In genomic region chr7:84120142-84120760, GRCm38 (mm10) we compare ENCODE assay signal across 16 mouse cellular contexts. TPM values are rescaled to one million over a fixed set of nuclear protein-coding genes. Genes with fewer than 3 reads are reported as not detected.
A peak's percentile ranks its signal among the peaks of the same experiment; 100 is the strongest.
DNase-seq lines count a peak whose midpoint lies in the region; ATAC-seq and TF ChIP-seq lines count a peak whose summit lies in the region.
"Had no signal": no experiment of that assay in that cellular context is flagged by ENCODE, and none has a peak within 500 bp of the region (broad histone marks: within the 10 kb centered on the region; RNA-seq: fewer than 3 reads in every experiment).

No protein-coding gene starts in this region.

- TF ChIP-seq POLR2A in liver, adult 2 months (IDR thresholded peaks at IDR 0.05; ENCODE audit: extremely low read depth, insufficient read depth, low read length), result no peak

- H3K79me2 ChIP-seq in liver, adult 2 months (ENCODE audit: control insufficient read depth, insufficient read depth, low read length), result peaks cover 41% of the 10 kb centered on the region; the same call in 1 of the 2 replicates

- whole genome bisulfite sequencing in heart, embryonic 11.5 days (ENCODE audit: insufficient replicate concordance), result 70% methylated on average over 5 of the region's 5 CpGs
- 39% methylated on average over 5 of the region's 5 CpGs for WGBS in liver, adult 2 months
- 58% methylated on average over 5 of the region's 5 CpGs for WGBS in liver, embryonic 11.5 days
- WGBS in embryonic facial prominence, embryonic 12.5 days, result 60% methylated on average over 5 of the region's 5 CpGs

- no peak for DNase-seq in heart, adult 9 months (ENCODE audit: low spot score in 2 of 2)
- peak; percentile 75 for DNase-seq in liver, adult 2 months (ENCODE audit: extremely low read depth, low read depth, low spot score)
- DNase-seq in liver, embryonic 11.5 days (ENCODE audit: low spot score), result no peak
- peak; percentile 60 for DNase-seq in thymus, postnatal 14 days
- DNase-seq: cerebellum, adult 11 months; right cerebral cortex, postnatal 25 days had no signal

- TF ChIP-seq CTCF in liver, adult 2 months (IDR thresholded peaks at IDR 0.05; ENCODE audit: low read depth, low read length), result no peak

- no peak overlapping the region for H3K9ac ChIP-seq in heart, embryonic 11.5 days (ENCODE audit: low read depth, low read length)
- H3K9ac ChIP-seq in liver, adult 2 months (ENCODE audit: low read depth, low read length), result peak overlapping the region; percentile 3; the same call in 1 of the 2 replicates
- no peak overlapping the region for H3K9ac ChIP-seq in liver, embryonic 11.5 days (ENCODE audit: low read depth, low read length)
- H3K9ac ChIP-seq in embryonic facial prominence, embryonic 12.5 days, result no peak overlapping the region
- H3K9ac ChIP-seq: liver, embryonic 14.5 days; stomach, embryonic 15.5 days had no signal

- H3K36me3 ChIP-seq in heart, embryonic 11.5 days (ENCODE audit: control insufficient read depth, insufficient read depth, low read length), result no peaks in the 10 kb centered on the region
- no peaks in the 10 kb centered on the region for H3K36me3 ChIP-seq in liver, adult 2 months (ENCODE audit: control insufficient read depth, insufficient read depth, low read length)
- no peaks in the 10 kb centered on the region for H3K36me3 ChIP-seq in liver, embryonic 11.5 days (ENCODE audit: control insufficient read depth, insufficient read depth, low read length)
- H3K36me3 ChIP-seq in embryonic facial prominence, embryonic 12.5 days, result no peaks in the 10 kb centered on the region
- H3K36me3 ChIP-seq: stomach, embryonic 15.5 days had no signal

- no peak for ATAC-seq in heart, embryonic 11.5 days (replicated peaks; ENCODE audit: insufficient number of reproducible peaks, low FRiP score, low TSS enrichment)
- ATAC-seq in liver, embryonic 11.5 days (replicated peaks; ENCODE audit: low FRiP score), result no peak
- no peak for ATAC-seq in embryonic facial prominence, embryonic 12.5 days (ENCODE audit: insufficient number of reproducible peaks, insufficient read depth, low FRiP score, low TSS enrichment)
- no peak for ATAC-seq in erythroid progenitor cell, adult 5-6 weeks (replicated peaks; ENCODE audit: low FRiP score, poor library complexity, severe bottlenecking)
- ATAC-seq in monocyte, adult 5-6 weeks (replicated peaks; ENCODE audit: insufficient number of reproducible peaks, low FRiP score, low TSS enrichment, poor library complexity, severe bottlenecking), result no peak
- ATAC-seq: hindbrain, postnatal 0 days had no signal

- H3K4me3 ChIP-seq in heart, embryonic 11.5 days (ENCODE audit: low read depth, low read length), result no peak overlapping the region
- H3K4me3 ChIP-seq in liver, adult 2 months (ENCODE audit: insufficient read depth, low read depth, low read length), result no peak overlapping the region
- H3K4me3 ChIP-seq in liver, embryonic 11.5 days (ENCODE audit: low read depth, low read length), result no peak overlapping the region
- H3K4me3 ChIP-seq in embryonic facial prominence, embryonic 12.5 days, result no peak overlapping the region
- H3K4me3 ChIP-seq: megakaryocyte, embryonic 14.5 days; stomach, embryonic 15.5 days had no signal

- H3K4me2 ChIP-seq in heart, embryonic 11.5 days, result no peak overlapping the region
- no peak overlapping the region for H3K4me2 ChIP-seq in liver, embryonic 11.5 days
- no peak overlapping the region for H3K4me2 ChIP-seq in embryonic facial prominence, embryonic 12.5 days (replicated peaks)
- H3K4me2 ChIP-seq: stomach, embryonic 15.5 days had no signal

- 0 out of 2 replicates have a peak overlapping the region, but pooled peaks have one; percentile 10 for H3K27ac ChIP-seq in heart, embryonic 11.5 days (ENCODE audit: low read depth, low read length)
- H3K27ac ChIP-seq in liver, adult 2 months (replicated peaks; ENCODE audit: insufficient read depth, low read depth, low read length), result peak overlapping the region; percentile 64
- H3K27ac ChIP-seq in liver, embryonic 11.5 days (ENCODE audit: low read depth, low read length), result no peak overlapping the region
- 0 out of 2 replicates have a peak overlapping the region, but pooled peaks have one; percentile 41 for H3K27ac ChIP-seq in embryonic facial prominence, embryonic 12.5 days
- H3K27ac ChIP-seq: hindbrain, postnatal 0 days; liver, embryonic 14.5 days; stomach, embryonic 15.5 days had no signal

- H3K9me3 ChIP-seq in heart, embryonic 11.5 days (replicated peaks; ENCODE audit: control insufficient read depth, low read length), result no peaks in the 10 kb centered on the region
- H3K9me3 ChIP-seq in liver, embryonic 11.5 days (ENCODE audit: control insufficient read depth, low read length), result no peaks in the 10 kb centered on the region
- H3K9me3 ChIP-seq in embryonic facial prominence, embryonic 12.5 days, result no peaks in the 10 kb centered on the region
- H3K9me3 ChIP-seq: megakaryocyte, embryonic 14.5 days; stomach, embryonic 15.5 days had no signal

- no peaks in the 10 kb centered on the region for H3K27me3 ChIP-seq in heart, embryonic 11.5 days (ENCODE audit: control insufficient read depth, insufficient read depth, low read length)
- H3K27me3 ChIP-seq in liver, adult 2 months (ENCODE audit: control insufficient read depth, insufficient read depth, low read length), result no peaks in the 10 kb centered on the region
- no peaks in the 10 kb centered on the region for H3K27me3 ChIP-seq in liver, embryonic 11.5 days (replicated peaks; ENCODE audit: control insufficient read depth, insufficient read depth, low read length)
- H3K27me3 ChIP-seq in embryonic facial prominence, embryonic 12.5 days, result no peaks in the 10 kb centered on the region
- H3K27me3 ChIP-seq: megakaryocyte, embryonic 14.5 days; stomach, embryonic 15.5 days had no signal

- H3K4me1 ChIP-seq in heart, embryonic 11.5 days (ENCODE audit: control insufficient read depth, insufficient read depth, low read length), result peaks cover 61% of the 10 kb centered on the region
- peaks cover 42% of the 10 kb centered on the region for H3K4me1 ChIP-seq in liver, adult 2 months (ENCODE audit: control insufficient read depth, insufficient read depth, low read length)
- peaks cover 27% of the 10 kb centered on the region for H3K4me1 ChIP-seq in liver, embryonic 11.5 days (replicated peaks; ENCODE audit: control insufficient read depth, insufficient read depth, low read length)
- H3K4me1 ChIP-seq in embryonic facial prominence, embryonic 12.5 days, result peaks cover 45% of the 10 kb centered on the region

RNA-seq across cellular contexts. Expression of gene Abhd17c, which starts 31.4 kb away (rescaled TPM):
- 42.5 and 44.2 TPM in 2 replicates for polyA plus RNA-seq in heart, embryonic 11.5 days (2014; fragmentation: Nextera tagmentation; extraction: Ambion mirVana)
- 32.4 and 49.3 TPM in 2 replicates for total RNA-seq in liver, adult 2 months (2014; rRNA removed)
- polyA plus RNA-seq in liver, adult 2 months (2012; rRNA removed), result 102 and 104 TPM in 2 replicates
- 41.3 and 45.7 TPM in 2 replicates for polyA plus RNA-seq in liver, embryonic 11.5 days (2014; fragmentation: Nextera tagmentation; extraction: Ambion mirVana)
- polyA plus RNA-seq in embryonic facial prominence, embryonic 12.5 days (2016; fragmentation: Nextera tagmentation; extraction: Ambion mirVana), result 61.9 and 78.5 TPM in 2 replicates
- 10.1 and 13.7 TPM in 2 replicates for total RNA-seq in erythroid progenitor cell, adult 5-6 weeks (2015; ENCODE audit: low replicate concordance)
- 2.3 and 4.3 TPM in 2 replicates for total RNA-seq in erythroid progenitor cell, adult 5-6 weeks (2017; ENCODE audit: low replicate concordance)
- total RNA-seq in monocyte, adult 5-6 weeks (2017), result 9.3 to 12.1 TPM (median 10.6 TPM) in 3 replicates

RNA-seq across cellular contexts. Expression of gene Cemip, which starts 33.9 kb away (rescaled TPM):
- polyA plus RNA-seq in heart, embryonic 11.5 days (2014; fragmentation: Nextera tagmentation; extraction: Ambion mirVana), result 0.72 and 0.82 TPM in 2 replicates
- 0.07 TPM in 1 of 2 replicates, not detected in the other for total RNA-seq in liver, adult 2 months (2014; rRNA removed)
- not detected in 2 replicates for polyA plus RNA-seq in liver, adult 2 months (2012; rRNA removed)
- polyA plus RNA-seq in liver, embryonic 11.5 days (2014; fragmentation: Nextera tagmentation; extraction: Ambion mirVana), result 0.14 and 0.15 TPM in 2 replicates
- 1.0 and 1.3 TPM in 2 replicates for polyA plus RNA-seq in embryonic facial prominence, embryonic 12.5 days (2016; fragmentation: Nextera tagmentation; extraction: Ambion mirVana)
- not detected in 2 replicates for total RNA-seq in erythroid progenitor cell, adult 5-6 weeks (2015; ENCODE audit: low replicate concordance)
- total RNA-seq in erythroid progenitor cell, adult 5-6 weeks (2017; ENCODE audit: low replicate concordance), result 0.13 TPM in 1 of 2 replicates, not detected in the other
- not detected in 3 replicates for total RNA-seq in monocyte, adult 5-6 weeks (2017)
- total RNA-seq: MEL; neutrophil, adult 5-6 weeks had no signal

Comparison
In these comparisons a context has a peak if more than half of its experiments do, and no peak if none do; other contexts are left out.
1. DNase-seq: peak in liver, adult 2 months (single experiment) and thymus, postnatal 14 days (single experiment); none in heart, adult 9 months (0 of 2) and liver, embryonic 11.5 days (single experiment).